Mouse (Mus musculus): Measurements from ENCODE around the gene Atxn1. TPM values are rescaled to one million over a fixed set of nuclear protein-coding genes. Genes with fewer than 3 reads are reported as not detected.

The Atxn1 gene
- 6.8 and 9.4 TPM in 2 replicates for polyA plus RNA-seq (2015; fragmentation: Nextera tagmentation; extraction: Ambion mirVana)

DNA sequence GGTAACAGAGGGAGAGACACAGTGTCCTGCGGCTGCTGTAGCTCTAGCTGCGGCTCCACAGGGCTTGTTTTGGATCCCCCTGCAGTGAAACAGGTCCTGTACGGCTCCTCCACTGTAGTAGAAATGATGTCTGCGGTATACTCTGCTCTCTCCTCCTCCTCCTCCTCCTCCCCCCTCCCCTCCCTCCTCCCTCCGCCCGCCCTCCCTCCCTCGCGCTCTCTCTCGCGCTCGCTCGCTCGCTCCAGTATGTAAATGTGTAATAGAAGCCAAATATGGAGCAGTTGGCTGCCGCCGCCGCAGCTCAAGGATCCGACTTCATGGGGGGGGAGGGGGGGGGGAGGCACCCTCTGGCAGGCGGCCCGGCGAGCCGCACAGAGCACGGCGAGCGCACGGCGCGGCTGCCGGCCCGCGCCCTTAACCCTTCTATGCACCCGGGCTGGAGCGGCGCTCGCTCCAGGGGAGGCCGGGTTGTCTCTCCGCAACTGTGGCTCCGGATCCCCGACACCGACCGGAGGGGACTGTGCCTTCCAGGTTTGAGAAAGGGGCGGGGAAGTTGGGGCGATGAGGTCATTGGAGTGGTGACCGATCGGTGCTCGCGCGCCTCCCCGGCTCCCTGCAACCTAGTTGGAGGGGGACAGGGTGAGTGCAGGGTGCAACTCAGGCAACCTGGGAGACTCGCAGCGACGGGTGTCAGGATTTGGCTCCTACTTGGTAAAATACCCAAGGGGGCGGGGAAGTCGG, at the start of gene Atxn1:
Gene Atxn1, minus strand, starts transcription at position 156 of the 741 bp plus-strand sequence.
- Histone ChIP-seq H3K4me3 (replicated peaks; ENCODE audit: low read depth, low read length) (peak within 1 kb of the TSS; percentile 68), H3K9me3 (replicated peaks; ENCODE audit: low read length) (no peaks in the 10 kb centered on the region), H3K27ac (peak within 1 kb of the TSS; percentile 97), H3K27me3 (ENCODE audit: insufficient read depth, low read length) (no peaks in the 10 kb centered on the region), H3K4me2 (ENCODE audit: low read length) (peak within 1 kb of the TSS; percentile 72), H3K4me1 (replicated peaks; ENCODE audit: insufficient read depth, low read length) (peaks cover 15% of the 10 kb centered on the region), H3K36me3 (ENCODE audit: insufficient read depth, low read length) (no peaks in the 10 kb centered on the region), H3K9ac (ENCODE audit: low read depth, low read length) (peak within 1 kb of the TSS; percentile 85)
- ATAC-seq (replicated peaks; ENCODE audit: low FRiP score, low read depth) = peak; percentile 77
- peak; percentile 89 for DNase-seq (ENCODE audit: low spot score)
- under 1% methylated on average over 44 of the region's 53 CpGs for WGBS
- no peak for TF ChIP-seq CTCF (IDR thresholded peaks at IDR 0.05; ENCODE audit: low read depth)

DNA sequence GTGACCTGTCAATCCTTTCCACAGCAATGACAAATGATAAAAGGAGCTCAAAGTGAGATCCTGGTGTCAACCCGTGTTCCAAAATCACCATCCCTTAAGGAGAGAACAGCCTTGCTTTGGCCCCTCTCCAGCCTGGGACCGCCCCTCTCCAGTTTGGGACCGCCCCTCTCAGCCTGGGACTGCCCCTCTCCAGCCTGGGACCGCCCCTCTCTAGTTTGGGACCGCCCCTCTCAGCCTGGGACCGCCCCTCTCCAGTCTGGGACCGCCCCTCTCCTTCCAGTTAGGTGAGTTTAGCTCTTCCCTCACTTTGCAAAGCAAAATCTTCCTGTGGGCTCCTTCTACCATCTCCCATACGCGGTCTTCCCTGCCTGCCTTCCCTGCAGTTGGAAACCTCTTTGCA, 46.4 kb upstream of the Atxn1 start:
- 0 out of 2 replicates have a peak, but pooled peaks have one; percentile 38 for ATAC-seq (replicated peaks; ENCODE audit: low FRiP score, low read depth)
- H3K36me3 ChIP-seq (ENCODE audit: insufficient read depth, low read length) = no peaks in the 10 kb centered on the region
- H3K4me2 ChIP-seq (ENCODE audit: low read length) = no peak overlapping the region
- no peak overlapping the region for H3K4me3 ChIP-seq (replicated peaks; ENCODE audit: low read depth, low read length)
- no peak overlapping the region for H3K27ac ChIP-seq
- no peaks in the 10 kb centered on the region for H3K27me3 ChIP-seq (ENCODE audit: insufficient read depth, low read length)
- H3K9ac ChIP-seq (ENCODE audit: low read depth, low read length) = no peak overlapping the region
- 42% methylated on average over 9 of the region's 9 CpGs for WGBS
- DNase-seq (ENCODE audit: low spot score) = no peak
- H3K9me3 ChIP-seq (replicated peaks; ENCODE audit: low read length) = no peaks in the 10 kb centered on the region
- H3K4me1 ChIP-seq (replicated peaks; ENCODE audit: insufficient read depth, low read length) = peaks cover 7% of the 10 kb centered on the region; the same call in 1 of the 2 replicates
- TF ChIP-seq CTCF (IDR thresholded peaks at IDR 0.05; ENCODE audit: low read depth) = no peak

GRCm38 (mm10) chr13:46010075-46010474, 45.3 kb upstream of the Atxn1 start:
- Histone ChIP-seq H3K27ac (no peak overlapping the region), H3K9ac (ENCODE audit: low read depth, low read length) (no peak overlapping the region), H3K27me3 (ENCODE audit: insufficient read depth, low read length) (no peaks in the 10 kb centered on the region), H3K36me3 (ENCODE audit: insufficient read depth, low read length) (no peaks in the 10 kb centered on the region), H3K9me3 (replicated peaks; ENCODE audit: low read length) (no peaks in the 10 kb centered on the region), H3K4me3 (replicated peaks; ENCODE audit: low read depth, low read length) (no peak overlapping the region), H3K4me1 (replicated peaks; ENCODE audit: insufficient read depth, low read length) (peaks cover 14% of the 10 kb centered on the region; the same call in 1 of the 2 replicates), H3K4me2 (ENCODE audit: low read length) (no peak overlapping the region)
- TF ChIP-seq CTCF (IDR thresholded peaks at IDR 0.05; ENCODE audit: low read depth) = no peak
- DNase-seq (ENCODE audit: low spot score) (no peak), ATAC-seq (replicated peaks; ENCODE audit: low FRiP score, low read depth) (no peak)
- 84% methylated on average over 12 of the region's 12 CpGs for WGBS

DNA sequence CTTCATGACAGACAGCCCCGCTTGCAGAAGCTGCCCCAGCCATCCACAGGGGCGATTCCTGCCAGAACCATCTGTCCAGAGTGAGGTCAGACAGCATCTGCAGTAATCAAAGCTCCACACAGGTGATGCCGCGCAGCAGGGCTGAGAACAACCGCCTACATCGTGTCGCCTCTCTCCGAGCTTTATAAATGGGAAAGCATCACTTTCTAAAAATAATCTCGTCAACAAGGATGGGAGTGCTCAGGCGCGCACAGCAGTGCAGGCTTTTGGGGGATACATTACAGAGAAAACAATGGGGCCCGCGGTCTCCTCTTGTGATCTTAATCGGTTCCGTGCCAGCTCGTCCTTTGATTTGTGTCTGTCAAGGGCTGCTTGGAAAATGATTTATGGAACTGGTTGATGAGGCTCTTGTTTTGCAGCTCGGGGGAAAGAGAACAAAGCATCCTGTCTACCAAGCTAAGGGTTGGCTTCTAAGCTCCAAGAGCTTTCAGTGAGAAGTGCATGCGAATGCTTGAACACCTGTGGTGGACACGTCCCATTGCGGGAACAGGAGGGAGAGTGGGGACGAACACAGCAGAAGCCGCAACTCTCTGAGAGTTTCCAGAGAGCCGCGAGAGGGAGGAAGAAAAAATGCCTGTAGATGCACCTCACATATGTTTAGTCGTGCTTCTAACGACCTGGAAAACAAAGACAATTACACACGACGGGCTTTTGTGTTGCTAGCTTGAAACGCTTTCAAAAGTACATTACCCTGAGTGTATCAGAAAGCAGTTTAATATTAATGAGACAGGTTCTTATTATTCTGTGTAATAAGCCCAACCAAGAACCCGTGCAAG, 44.2 kb upstream of the Atxn1 start:
- Histone ChIP-seq H3K36me3 (ENCODE audit: insufficient read depth, low read length) (no peaks in the 10 kb centered on the region), H3K4me2 (ENCODE audit: low read length) (peak overlapping the region; percentile 46), H3K27ac (peak overlapping the region; percentile 42; the same call in 1 of the 2 replicates), H3K27me3 (ENCODE audit: insufficient read depth, low read length) (no peaks in the 10 kb centered on the region), H3K4me3 (replicated peaks; ENCODE audit: low read depth, low read length) (no peak overlapping the region), H3K9me3 (replicated peaks; ENCODE audit: low read length) (no peaks in the 10 kb centered on the region), H3K4me1 (replicated peaks; ENCODE audit: insufficient read depth, low read length) (peaks cover 14% of the 10 kb centered on the region; the same call in 1 of the 2 replicates), H3K9ac (ENCODE audit: low read depth, low read length) (no peak overlapping the region)
- ATAC-seq (replicated peaks; ENCODE audit: low FRiP score, low read depth) = peak; percentile 34; the same call in 1 of the 2 replicates
- TF ChIP-seq CTCF (IDR thresholded peaks at IDR 0.05; ENCODE audit: low read depth) = no peak
- 3% methylated on average over 30 of the region's 30 CpGs for WGBS
- DNase-seq (ENCODE audit: low spot score) = peak; percentile 83

DNA sequence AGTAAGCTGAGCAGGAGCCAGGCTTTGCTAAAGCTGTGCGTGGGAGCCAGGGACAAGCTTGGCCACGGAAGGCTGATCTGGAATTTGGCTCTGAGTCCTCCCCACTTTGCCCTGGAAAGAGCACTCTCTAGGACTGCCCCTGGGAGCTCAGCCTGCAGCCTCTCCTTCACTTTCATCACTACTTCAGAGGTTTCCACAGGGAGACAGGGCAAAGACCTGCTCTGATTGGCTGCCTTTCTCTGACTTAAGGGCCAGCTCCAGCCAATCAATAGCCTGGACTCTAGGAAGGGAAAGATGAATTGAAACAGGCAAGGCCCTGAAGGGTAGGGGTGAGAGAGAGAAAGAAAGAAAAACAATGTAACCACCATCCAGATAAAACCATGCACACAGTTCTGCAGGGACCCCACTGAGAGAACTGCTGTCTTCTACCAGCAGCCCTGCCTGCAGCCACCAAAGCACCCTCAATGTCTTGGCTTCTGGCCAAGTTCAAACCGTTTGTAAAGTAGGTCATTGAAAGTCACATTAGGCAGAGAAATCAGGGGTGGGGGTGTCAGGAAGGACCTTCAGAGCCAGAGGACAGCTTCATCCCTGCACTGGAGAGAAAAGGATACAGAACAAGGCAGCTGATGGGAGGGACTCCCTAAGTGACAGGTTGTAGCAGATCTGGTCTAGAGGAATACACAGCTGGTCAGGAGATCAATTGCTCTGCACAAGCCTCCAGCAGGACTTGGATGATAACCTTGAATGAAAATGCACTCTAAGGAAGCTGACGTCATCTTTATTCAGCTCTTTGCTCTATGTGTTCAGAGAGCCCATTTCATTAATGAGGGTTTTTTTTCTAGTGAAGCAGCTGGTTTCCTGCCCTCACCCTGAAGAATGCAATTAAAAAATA, 41.6 kb upstream of the Atxn1 start:
- DNase-seq (ENCODE audit: low spot score) (peak; percentile 92), ATAC-seq (replicated peaks; ENCODE audit: low FRiP score, low read depth) (peak; percentile 88)
- Histone ChIP-seq H3K36me3 (ENCODE audit: insufficient read depth, low read length) (no peaks in the 10 kb centered on the region), H3K4me2 (ENCODE audit: low read length) (no peak overlapping the region), H3K27me3 (ENCODE audit: insufficient read depth, low read length) (no peaks in the 10 kb centered on the region), H3K4me1 (replicated peaks; ENCODE audit: insufficient read depth, low read length) (peaks cover 14% of the 10 kb centered on the region; the same call in 1 of the 2 replicates), H3K9me3 (replicated peaks; ENCODE audit: low read length) (no peaks in the 10 kb centered on the region), H3K4me3 (replicated peaks; ENCODE audit: low read depth, low read length) (no peak overlapping the region), H3K27ac (peak overlapping the region; percentile 75), H3K9ac (ENCODE audit: low read depth, low read length) (no peak overlapping the region)
- 7% methylated on average over 4 of the region's 4 CpGs for WGBS
- no peak for TF ChIP-seq CTCF (IDR thresholded peaks at IDR 0.05; ENCODE audit: low read depth)
